Mouse (Mus musculus) embryonic fibroblast, embryonic 13.5 days (primary cell): ENCODE results near the gene Iscu. TPM values are rescaled to one million over a fixed set of nuclear protein-coding genes. Genes with fewer than 3 reads are reported as not detected.

Experiments used
- H3K27ac ChIP-seq: 2 replicates; pipeline ENCODE4 v1.5.1; 2012; ENCODE audit warnings: low read length, control low read depth, inconsistent platforms; ENCODE audit not compliant: insufficient read depth
- H3K4me1 ChIP-seq: 2 replicates; pipeline ENCODE4 v1.6.1; 2011; ENCODE audit warnings: low read length; ENCODE audit not compliant: control insufficient read depth, insufficient read depth
- H3K4me3 ChIP-seq: 2 replicates; pipeline ENCODE4 v1.5.1; 2011; ENCODE audit warnings: mild to moderate bottlenecking, control low read depth, low read length; ENCODE audit not compliant: insufficient read depth
- CTCF ChIP-seq: IDR thresholded peaks from 2 replicates; pipeline ENCODE4 v1.5.1; 2011; ENCODE audit warnings: mild to moderate bottlenecking, control low read depth, low read length, moderate library complexity, borderline replicate concordance; ENCODE audit not compliant: insufficient read depth
- POLR2A ChIP-seq: IDR thresholded peaks from 2 replicates; pipeline ENCODE4 v1.6.1; 2011; ENCODE audit warnings: low read depth, mild to moderate bottlenecking, control low read depth, low read length, moderate library complexity
- polyA plus RNA-seq: library from polyadenylated mRNA; stranded (reverse); fragments of >200 nt; gene quantifications from 2 replicates; pipeline ENCODE4 v1.2.4, GENCODE M21; 2011; ENCODE audit warnings: low read depth; ENCODE audit not compliant: missing spikeins, insufficient read length

Iscu gene
- polyA plus RNA-seq = 71.8 and 85.3 TPM in 2 replicates

GRCm38 (mm10) chr5:113772450-113772895 lies at the start of gene Iscu, which contains the start of gene Sart3:
TSS of gene Iscu (plus strand) at chr5:113772748.
TSS of gene Sart3 (minus strand) at chr5:113772510.
- no peak for TF ChIP-seq CTCF
- peak; percentile 79 for TF ChIP-seq POLR2A
- H3K4me1 ChIP-seq = peaks cover 2% of the 10 kb centered on the region; the same call in 1 of the 2 replicates
- peak within 1 kb of the TSS; percentile 92 for H3K4me3 ChIP-seq
- peak within 1 kb of the TSS; percentile 94 for H3K27ac ChIP-seq

GRCm38 (mm10) chr5:113723567-113724237 lies 48.8 kb upstream of the Iscu start:
- TF ChIP-seq CTCF (no peak), POLR2A (no peak)
- H3K4me1 ChIP-seq = no peaks in the 10 kb centered on the region
- H3K4me3 ChIP-seq = no peak overlapping the region
- no peak overlapping the region for H3K27ac ChIP-seq

GRCm38 (mm10) chr5:113724446-113724845 lies 48.1 kb upstream of the Iscu start, which contains the start of gene 1700069L16Rik:
TSS of gene 1700069L16Rik (minus strand) at chr5:113724772.
- no peak within 1 kb of the TSS for H3K4me3 ChIP-seq
- H3K4me1 ChIP-seq = no peaks in the 10 kb centered on the region
- TF ChIP-seq CTCF (peak; percentile 76), POLR2A (no peak)

GRCm38 (mm10) chr5:113725417-113725816 lies 47.1 kb upstream of the Iscu start:
- no peaks in the 10 kb centered on the region for H3K4me1 ChIP-seq
- no peak for TF ChIP-seq POLR2A
- TF ChIP-seq CTCF = no peak
- H3K4me3 ChIP-seq = no peak overlapping the region
- H3K27ac ChIP-seq = no peak overlapping the region

More at GRCm38 (mm10) chr5:113724446-113724845, 48.1 kb upstream of the Iscu start, which contains the start of gene 1700069L16Rik:
- no peak within 1 kb of the TSS for H3K27ac ChIP-seq

GRCm38 (mm10) chr5:113726618-113727017 lies 45.9 kb upstream of the Iscu start:
- TF ChIP-seq CTCF (no peak), POLR2A (no peak)
- Histone ChIP-seq H3K4me1 (no peaks in the 10 kb centered on the region), H3K4me3 (no peak overlapping the region), H3K27ac (no peak overlapping the region)

- no peak overlapping the region for H3K27ac ChIP-seq
- no peaks in the 10 kb centered on the region for H3K4me1 ChIP-seq
- no peak overlapping the region for H3K4me3 ChIP-seq
- TF ChIP-seq CTCF = no peak
- TF ChIP-seq POLR2A = no peak
Observed at GRCm38 (mm10) chr5:113727238-113727637, 45.3 kb upstream of the Iscu start.

GRCm38 (mm10) chr5:113728011-113728410 lies 44.5 kb upstream of the Iscu start:
- Histone ChIP-seq H3K27ac (no peak overlapping the region), H3K4me1 (no peaks in the 10 kb centered on the region), H3K4me3 (no peak overlapping the region)
- no peak for TF ChIP-seq CTCF
- TF ChIP-seq POLR2A = no peak

- no peak overlapping the region for H3K27ac ChIP-seq
- TF ChIP-seq CTCF = no peak
- no peak for TF ChIP-seq POLR2A
- no peak overlapping the region for H3K4me3 ChIP-seq
- H3K4me1 ChIP-seq = no peaks in the 10 kb centered on the region
Observed at GRCm38 (mm10) chr5:113728691-113729090, 43.9 kb upstream of the Iscu start.

GRCm38 (mm10) chr5:113730641-113731121 lies 41.9 kb upstream of the Iscu start:
- TF ChIP-seq POLR2A (no peak), CTCF (no peak)
- Histone ChIP-seq H3K4me3 (no peak overlapping the region), H3K4me1 (no peaks in the 10 kb centered on the region), H3K27ac (no peak overlapping the region)

GRCm38 (mm10) chr5:113731174-113731573 lies 41.4 kb upstream of the Iscu start:
- Histone ChIP-seq H3K4me1 (no peaks in the 10 kb centered on the region), H3K4me3 (no peak overlapping the region), H3K27ac (no peak overlapping the region)
- no peak for TF ChIP-seq CTCF
- no peak for TF ChIP-seq POLR2A

- H3K27ac ChIP-seq = no peak overlapping the region
- TF ChIP-seq CTCF (peak; percentile 83), POLR2A (no peak)
- peaks cover 4% of the 10 kb centered on the region; the same call in 1 of the 2 replicates for H3K4me1 ChIP-seq
- no peak overlapping the region for H3K4me3 ChIP-seq
Observed at GRCm38 (mm10) chr5:113732182-113732581, 40.4 kb upstream of the Iscu start.
